Mouse (Mus musculus): ENCODE data around the gene Cyp4f17. TPM values are rescaled to one million over a fixed set of nuclear protein-coding genes. Genes with fewer than 3 reads are reported as not detected.
"Not testable (repeated sequence)": the region's sequence is repeated elsewhere in the genome, so short reads cannot be mapped to it uniquely, and the experiment has no call there.

The Cyp4f17 gene
- total RNA-seq (2021): 10 to 100 TPM in 1 of 2 experiments, 1 to 10 TPM in 1; 7.2 to 10.3 TPM
- polyA plus RNA-seq (2012; rRNA removed): 13.0 and 16.2 TPM in 2 replicates
- long read RNA-seq, partial matches to known transcripts: 1 of 4 reads
- long read RNA-seq, other reads (novel, unspliced or antisense): 3 of 4 reads

DNA sequence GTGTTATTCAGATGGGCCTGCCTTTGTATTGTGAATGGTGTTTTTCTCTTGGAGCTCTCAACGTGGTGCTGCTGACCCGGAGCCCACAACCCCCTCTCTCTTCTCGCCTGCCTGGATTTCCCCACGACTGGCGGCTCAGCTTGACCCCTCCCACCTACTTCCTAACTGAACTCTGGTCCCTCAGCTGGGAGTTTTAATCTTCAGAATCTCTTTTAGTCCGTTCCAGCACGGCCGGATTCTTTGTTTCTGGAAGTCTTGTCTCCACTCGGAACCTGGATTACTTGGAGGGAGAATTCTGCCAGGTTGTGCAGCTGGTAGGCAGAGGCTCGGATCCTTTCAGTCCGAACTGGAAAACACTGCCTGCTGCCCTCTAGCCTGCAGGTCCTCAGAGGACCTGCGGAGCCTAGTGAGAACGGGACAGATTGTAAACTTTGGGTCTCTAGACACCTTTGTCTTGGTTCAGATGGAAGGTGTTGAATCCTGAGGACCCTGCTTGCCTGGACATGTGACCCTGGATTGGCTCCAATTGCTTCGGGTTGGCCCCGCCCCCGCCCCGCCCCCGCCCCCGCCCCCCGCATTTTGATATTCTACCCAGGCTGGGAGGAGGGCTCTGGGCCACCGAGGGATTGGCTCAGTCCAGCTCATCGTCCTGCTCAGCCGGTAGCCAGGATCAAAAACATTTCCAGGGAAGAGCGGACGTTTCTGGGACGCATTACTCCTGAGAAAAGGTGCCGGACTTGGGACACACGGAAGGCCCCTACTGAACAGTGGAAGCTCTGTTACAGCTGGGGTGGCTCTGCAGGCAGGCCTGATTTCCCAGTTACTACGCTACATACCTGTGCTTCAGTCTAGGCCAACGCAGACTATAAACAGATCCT lies at the start of gene Cyp4f17:
Gene Cyp4f17 (plus strand): TSS at position 200 of the 878 bp plus-strand sequence.
- peak; percentile 73 for DNase-seq

DNA sequence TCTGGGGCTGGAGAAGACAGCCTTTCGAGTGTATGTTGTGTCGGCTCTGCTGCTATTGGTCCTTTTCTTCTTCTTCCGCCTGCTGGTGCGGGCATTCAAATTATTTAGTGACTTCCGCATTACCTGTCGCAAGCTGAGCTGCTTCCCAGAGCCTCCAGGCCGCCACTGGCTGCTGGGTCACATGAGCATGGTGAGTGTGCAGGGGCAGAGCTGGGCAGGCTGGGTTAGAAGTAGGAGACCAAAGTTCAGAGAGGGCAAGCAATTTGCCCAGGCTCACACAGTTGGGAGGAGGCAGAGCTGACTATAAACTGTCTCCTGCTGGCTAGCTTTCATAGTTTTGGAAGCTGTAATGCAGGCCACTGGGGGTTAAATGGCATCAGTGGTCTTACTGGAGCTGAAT lies 37.4 kb upstream of the Cyp4f17 start:
- no peak for DNase-seq

DNA sequence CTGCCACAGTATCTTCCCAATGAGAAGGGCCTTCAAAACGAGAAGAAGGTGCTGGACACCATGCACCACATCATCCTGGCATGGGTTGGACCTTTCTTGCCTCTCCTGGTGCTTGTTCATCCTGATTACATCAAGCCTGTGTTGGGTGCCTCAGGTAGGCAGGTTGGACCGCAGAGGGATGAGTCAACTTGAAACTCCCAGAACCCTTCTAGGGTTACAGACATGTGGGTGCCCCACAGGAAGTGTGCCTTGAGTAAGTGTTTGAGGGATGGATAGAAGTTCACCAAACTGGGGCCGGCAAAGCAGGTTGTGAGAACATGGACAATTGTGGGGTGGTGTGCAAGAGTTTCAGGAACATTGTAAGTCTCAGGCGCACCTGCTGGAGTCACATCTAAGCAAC lies 35.1 kb upstream of the Cyp4f17 start:
- DNase-seq: no peak

DNA sequence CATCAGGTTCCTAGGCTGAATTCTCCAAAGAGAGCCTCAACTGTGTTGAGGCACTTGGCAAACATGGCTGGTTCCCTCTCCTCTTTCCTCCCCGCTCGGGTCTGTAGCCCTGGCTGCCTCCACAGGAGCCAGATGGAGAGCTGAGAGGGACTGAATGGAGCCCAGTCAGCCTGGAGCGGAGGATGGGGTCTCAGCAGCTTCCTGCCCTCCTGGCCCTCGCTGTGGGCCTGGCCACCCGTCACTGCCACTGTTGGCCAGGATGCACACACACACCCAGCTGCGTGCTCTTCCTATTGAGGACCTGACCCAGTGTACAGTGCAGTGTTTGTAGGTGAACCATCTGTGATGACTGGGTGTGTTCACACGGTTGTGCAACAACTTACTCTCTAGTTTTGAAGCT lies 33.7 kb upstream of the Cyp4f17 start:
- no peak for DNase-seq

DNA sequence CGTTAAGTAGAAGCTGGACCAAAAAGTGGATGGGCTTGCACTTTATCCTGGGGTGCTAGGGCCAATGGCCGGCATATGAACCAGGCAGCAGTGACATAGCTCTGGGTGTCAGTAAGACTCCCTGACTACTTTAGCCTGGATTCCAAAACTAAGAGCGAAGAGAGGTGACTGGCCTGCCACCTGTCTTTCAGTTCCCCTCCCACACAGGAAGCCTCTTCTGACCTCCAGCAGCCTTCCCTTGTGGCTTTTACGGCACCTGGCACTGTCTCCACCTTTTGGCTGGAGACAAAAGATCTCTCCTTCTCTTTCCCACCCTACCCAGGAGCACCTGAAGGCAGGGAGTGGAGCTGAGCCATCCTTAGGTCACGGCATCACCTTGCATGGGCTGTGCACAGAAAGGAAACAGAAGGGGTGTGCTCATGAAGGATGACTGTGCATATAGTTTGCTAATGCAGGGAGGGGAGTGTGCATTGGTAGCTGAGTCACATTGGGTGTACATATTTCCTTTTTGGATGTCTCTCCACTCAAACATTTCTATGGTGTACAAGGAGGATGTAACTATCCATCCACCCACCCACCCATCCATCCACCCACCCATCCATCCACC lies 30.8 kb upstream of the Cyp4f17 start:
- no peak for DNase-seq

DNA sequence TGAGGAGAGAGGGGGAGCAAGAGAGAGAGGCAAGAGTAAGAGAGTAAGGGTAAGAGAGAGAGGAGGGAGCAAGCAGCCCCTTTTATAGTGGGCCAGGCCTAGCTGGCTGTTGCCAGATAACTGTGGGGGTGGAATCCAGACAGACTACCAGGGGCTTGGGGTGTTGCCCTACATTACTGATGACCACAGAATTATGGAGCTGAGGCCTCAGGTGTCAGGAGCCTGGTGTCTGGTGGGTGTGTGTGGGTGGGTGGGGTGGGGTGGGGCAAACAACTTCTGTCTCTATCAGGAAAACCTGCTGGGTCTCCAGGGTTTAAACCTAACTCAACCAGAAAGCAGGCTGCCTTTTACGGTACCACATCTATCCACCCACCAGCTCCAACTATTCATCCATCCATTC lies 28.6 kb upstream of the Cyp4f17 start:
- no peak for DNase-seq

DNA sequence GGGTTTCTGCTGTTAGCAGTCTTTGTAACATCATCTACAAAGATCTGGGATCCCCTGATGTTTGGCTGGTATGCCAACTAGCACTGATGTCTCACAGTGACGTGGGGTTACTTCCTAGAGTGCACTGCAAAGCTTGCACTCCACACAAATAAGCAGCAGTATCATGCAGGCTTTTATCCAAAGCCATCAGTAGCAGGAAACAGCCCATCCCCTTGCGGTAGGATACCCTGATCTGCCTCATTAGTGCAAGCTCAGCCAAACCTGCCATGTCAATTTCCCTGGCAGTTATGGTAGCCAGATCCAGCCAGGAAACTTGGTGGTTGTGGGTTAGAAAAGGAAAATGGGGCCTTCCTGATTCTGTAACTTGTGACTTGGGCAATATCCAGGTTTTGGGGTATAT lies 27.1 kb upstream of the Cyp4f17 start:
- no peak for DNase-seq

DNA sequence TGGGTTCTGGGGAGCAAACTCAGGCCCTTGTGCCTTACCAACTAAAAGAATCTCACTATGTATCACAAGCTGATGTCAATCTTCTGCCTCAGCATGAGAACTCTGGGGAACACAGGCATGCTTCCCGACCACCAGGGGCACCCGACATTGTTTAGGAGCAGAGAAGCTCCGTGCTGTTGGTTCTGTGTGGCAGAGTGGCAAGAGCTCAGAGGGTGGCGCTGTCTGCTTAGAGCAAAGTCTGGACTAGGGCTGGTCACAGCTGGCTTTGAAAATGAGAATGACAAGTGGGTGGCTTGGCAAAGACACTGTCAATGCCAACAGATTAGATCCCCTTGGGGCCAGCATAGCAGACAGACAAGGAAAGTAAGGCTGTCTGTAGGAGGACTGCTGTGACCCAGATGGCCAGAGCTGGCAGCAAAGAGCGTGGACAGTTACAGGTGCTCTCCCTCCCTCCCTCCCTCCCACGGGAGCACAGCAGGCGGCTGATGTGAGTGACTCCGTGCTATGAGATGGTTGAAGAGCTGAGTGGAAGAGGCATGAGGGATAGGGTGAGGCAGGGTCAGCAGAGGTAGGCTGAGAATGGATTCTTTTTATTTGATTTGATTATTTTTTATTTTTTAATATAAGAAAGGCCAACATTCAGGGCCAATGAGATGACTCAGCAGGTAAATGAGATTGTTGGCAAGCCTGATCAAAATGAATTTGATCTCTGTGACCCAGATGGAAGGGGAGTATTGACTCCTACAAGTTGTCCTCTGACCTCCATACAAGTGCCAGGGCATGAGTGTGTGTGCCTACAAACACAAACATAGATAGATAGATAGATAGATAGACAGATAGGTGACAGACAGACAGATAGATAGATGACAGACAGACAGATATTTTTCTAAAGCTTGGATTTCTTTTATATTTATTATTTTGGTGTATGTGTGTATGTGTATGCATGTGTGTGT lies 26.0 kb upstream of the Cyp4f17 start:
- peak; percentile 42 for DNase-seq

DNA sequence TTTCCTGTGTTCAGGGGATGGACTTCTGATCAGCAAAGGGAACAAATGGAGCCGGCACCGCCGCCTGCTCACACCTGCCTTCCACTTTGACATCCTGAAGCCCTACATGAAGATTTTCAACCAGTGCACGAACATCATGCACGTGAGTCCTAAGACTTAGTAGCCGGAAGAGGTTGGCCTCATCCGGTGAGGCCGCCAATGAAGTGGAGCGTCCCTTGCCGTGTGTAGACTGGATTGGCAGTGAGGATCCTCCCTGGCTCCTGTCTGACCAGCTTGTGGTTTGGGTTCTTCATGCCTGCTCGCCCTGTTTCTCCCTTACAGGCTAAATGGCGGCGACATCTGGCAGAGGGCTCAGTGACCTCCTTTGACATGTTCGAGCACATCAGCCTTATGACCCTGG lies 24.1 kb upstream of the Cyp4f17 start:
- no peak for DNase-seq

DNA sequence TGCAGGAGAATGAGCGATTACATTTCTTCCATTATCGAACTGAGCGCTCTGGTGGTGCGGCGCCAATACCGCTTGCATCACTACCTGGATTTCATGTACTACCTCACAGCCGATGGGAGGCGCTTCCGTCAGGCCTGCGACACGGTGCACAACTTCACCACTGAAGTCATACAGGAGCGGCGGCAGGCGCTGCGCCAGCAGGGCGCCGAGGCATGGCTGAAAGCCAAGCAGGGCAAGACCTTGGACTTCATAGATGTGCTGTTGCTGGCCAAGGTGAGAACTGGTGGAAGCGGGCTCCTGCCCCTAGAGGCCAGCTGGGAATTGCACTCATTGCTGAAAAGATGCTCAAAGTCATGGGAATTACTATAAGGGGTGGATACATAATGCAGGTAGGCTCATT lies 22.6 kb upstream of the Cyp4f17 start:
- DNase-seq: peak; percentile 96

DNA sequence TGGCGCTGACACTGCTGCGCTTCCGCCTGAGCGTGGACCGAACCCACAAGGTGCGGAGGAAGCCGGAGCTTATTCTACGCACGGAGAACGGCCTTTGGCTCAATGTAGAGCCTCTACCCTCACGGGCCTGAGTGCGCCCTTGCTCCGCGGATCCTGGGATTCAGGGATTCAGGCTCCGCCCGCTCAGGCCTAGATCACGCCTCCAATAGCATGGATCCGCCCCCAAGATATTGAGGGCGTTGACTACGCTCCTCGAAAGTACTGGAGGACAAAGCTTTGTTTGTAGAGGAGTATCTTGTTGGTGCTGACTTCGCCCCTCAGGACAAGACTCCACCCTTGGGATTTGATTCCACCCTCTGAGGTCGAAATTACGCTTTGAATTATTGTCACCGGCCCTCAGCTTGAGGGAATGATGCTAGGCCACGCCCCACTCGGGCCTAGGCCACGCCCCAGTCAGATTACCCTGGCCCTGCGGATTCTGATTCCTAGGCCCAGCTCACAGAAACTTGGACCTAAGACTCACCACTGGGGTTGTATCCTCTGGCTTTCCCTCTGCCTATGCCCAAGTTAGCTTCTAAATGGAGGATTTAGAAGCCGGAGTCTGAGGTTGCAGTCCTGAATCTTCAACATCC lies 13.4 kb upstream of the Cyp4f17 start:
- DNase-seq: peak; percentile 58

DNA sequence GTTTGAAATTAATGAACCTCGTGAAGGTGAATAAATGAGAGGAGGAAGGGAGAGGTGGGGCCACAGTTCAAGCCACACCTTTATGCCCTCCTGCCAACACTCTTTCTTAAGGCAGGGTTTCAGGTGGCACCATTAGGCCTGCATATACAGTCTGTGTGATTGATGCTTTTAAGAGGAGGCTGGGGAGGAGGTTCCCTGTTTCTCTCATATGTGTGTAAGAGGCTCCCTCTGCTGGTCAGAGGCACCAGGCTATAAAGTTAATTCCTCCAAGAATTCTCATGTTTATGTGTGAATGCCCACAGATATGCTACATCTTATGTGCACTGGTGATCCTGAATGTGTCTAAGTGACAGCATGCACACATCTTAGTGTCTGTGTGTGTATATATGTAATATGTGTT lies 11.2 kb upstream of the Cyp4f17 start:
- peak; percentile 69 for DNase-seq

DNA sequence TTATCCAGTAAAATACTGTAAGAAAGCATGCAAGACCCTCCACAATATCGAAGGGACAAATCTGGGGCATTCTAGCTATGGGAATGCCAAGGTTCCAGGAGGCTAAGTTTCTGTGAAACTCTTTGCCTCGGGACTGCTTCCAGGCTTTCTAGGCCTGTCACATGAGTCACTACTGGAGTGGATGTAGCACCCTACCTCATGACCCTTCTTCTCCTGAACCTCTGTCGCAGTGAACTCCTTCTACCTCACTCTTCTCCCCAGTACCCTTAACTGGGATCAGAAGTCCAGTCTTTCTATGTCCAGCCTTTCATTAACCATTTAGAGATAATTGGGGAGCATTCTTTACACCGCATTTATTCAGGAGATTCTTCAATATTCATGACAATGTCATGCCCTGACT lies 5.3 kb upstream of the Cyp4f17 start:
- peak; percentile 51 for DNase-seq

DNA sequence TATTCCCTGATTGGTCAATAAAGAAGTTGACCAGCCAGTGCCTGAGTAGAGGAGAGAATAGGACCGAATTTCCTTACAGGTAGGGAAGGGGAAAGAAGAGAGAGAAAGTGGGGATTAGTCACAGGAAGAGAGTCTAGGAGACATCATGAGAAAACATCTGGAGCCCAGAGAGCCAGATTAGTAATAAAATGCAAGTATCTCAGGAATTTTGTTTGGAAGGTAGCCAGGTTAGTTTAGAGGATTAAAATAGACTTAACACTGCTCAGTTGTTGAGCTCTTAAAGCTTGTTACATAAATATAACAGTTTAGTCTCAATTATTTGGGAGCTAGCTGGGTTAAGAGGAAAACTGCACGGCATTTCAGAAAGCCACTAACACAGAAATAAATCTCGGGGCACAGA lies 4.8 kb upstream of the Cyp4f17 start:
- no peak for DNase-seq

DNA sequence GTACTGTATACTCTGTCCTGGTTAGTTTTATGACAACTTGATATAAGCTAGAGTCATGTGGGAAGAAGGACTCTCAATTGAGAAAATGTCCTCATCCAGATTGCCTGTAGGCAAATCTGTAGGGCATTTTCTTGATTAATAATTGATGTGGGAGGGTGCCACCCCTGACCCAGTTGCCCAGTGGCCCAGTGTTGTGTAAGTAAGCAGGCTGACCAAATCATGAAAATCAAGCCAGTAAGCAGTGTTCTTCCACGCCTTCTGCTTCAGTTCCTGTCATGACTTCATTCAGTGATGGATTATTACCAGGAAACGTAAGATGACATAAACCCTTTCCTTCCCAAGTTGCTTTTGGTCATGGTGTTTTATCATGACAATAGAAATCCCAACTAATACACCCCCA lies 2.7 kb upstream of the Cyp4f17 start:
- no peak for DNase-seq

DNA sequence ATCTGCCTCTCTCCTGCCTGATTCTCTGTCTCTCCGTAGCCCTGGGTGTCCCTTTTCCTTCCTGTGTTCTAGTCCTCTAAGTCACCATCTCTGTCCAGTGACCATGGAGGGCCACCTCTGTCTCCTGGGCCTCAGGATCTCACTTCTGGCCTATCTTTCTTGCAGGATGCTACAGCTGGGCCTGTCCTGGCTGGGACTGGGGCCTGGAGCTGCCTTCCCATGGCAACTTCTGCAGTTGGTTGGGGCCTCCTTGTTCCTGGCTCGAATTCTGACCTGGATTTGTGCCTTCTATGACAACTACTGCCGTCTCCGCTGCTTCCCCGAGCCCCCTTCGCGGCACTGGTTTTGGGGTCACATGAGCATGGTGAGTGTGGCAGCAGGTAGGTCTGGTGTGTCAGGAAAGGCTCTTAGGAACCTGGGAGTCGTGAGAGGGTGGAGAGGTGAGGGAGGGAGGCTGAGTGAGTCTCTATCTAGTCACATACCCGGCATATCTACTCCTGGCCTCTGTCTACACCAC lies 937 bp downstream of the Cyp4f17 start:
- no peak for DNase-seq

DNA sequence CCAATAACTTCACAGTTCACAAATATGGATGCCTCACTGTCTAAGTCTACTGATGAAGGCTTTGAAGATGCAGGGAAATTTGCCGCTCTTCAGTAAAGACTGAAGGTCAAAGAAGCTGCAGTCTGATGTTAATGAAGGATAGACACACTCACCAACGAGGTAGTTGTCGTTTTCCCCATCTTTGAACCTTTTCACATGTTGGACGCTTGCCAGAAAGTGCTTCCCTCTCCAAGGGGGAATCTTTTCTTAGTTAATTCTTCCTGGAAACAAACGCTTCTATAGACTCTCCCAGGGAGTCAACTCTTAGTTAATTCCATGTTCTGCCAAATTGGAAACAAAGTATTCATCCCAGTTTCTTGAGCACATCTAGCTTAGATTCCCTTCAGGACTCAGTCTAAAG lies 10.3 kb downstream of the Cyp4f17 start:
- DNase-seq: no peak

DNA sequence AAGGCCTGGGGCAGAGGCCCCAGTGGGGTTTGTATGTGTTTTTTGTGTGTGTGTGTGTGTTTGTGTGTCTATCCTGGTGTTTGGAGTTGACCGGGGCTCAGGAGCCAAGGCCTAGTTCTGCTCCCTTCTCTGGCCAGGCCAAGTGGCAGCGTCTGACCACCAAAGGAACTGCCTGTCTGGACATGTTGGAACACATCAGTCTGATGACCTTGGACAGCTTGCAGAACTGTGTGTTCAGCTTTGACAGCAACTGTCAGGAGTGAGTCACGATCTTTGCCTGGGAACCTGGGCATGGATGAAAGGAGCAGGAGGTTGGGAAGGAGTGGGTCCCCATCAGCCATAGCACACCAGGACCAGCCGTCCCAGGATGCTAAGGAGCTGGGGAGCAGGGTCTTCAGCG lies 16.1 kb downstream of the Cyp4f17 start:
- DNase-seq: peak; percentile 73

DNA sequence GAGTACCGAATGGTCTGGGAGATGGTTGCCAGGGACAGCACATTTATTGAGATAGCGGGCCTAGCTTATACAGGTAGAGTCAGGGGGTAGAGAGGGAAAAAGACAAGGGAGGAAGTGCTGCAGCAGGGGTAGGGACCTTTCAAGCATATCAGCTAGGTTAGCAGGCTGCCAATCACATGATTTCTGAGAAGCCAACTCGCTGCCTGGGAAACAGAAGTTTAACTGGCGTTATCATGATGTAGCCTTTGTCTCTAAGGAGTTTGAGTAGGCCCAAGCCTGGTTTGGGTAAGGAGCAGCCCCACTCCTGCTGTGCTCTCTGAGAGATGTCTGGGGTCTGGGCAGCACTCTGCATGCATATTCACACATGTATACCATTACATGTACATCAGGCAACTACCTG lies 16.5 kb downstream of the Cyp4f17 start:
- no peak for DNase-seq

DNA sequence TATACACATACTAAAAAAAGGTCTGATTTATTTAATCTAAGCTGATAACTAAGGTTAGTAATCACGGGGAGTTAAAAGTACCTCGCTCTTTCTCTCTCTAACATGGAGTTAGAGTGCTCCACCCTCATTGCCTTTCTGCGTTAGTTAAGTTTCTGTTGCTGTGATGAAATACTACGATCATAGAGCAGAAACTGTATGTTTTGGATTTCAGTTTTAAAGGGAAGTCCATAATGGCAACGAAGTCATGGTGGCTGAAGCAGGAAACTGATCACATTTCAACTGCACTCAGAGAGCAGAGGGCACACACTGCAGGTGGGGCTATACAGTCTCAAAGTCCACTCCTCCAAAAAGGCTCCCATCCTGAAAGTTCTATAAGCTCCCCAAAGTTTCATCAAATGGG lies 17.0 kb downstream of the Cyp4f17 start:
- DNase-seq: no peak

DNA sequence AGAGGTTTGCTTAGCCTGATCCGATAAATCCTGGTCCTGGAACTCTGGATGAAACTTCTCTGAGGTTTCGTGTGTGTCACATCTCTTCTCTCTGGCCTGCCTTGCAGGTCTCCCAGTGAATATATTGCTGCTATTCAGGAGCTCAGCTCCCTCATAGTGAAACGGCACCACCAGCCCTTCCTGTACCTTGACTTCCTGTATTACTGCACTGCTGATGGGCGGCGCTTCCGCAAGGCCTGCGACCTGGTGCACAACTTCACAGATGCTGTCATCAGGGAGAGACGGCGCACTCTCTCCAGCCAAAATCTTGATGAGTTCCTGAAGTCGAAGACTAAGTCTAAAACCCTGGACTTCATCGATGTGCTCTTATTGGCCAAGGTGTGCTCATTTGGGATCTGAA lies 18.0 kb downstream of the Cyp4f17 start:
- DNase-seq: no peak

DNA sequence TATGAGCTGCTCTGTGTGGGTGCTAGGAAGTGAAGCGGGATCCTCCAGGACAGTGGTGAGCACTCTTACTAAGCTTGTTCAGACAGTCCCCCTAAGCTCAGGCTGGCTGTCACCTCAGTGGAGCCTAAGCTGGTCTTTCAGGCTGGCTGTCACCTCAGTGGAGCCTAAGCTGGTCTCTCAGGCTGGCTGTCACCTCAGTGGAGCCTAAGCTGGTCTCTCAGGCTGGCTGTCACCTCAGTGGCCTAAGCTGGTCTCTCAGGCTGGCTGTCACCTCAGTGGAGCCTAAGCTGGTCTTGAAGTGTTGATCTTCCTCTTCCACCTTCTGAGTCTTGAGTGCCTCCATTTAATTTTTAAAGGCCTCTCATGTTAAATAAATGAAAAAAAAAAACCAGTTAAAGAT lies 20.5 kb downstream of the Cyp4f17 start:
- DNase-seq: not testable (repeated sequence)
